Mouse (Mus musculus): ENCODE data around the gene Slc39a11. TPM values are rescaled to one million over a fixed set of nuclear protein-coding genes. Genes with fewer than 3 reads are reported as not detected.
A peak's percentile ranks its signal among the peaks of the same experiment; 100 is the strongest.

The Slc39a11 gene
- total and polyA plus RNA-seq, 2 experiments from 2014 or later: 40.4 to 62.5 TPM

DNA sequence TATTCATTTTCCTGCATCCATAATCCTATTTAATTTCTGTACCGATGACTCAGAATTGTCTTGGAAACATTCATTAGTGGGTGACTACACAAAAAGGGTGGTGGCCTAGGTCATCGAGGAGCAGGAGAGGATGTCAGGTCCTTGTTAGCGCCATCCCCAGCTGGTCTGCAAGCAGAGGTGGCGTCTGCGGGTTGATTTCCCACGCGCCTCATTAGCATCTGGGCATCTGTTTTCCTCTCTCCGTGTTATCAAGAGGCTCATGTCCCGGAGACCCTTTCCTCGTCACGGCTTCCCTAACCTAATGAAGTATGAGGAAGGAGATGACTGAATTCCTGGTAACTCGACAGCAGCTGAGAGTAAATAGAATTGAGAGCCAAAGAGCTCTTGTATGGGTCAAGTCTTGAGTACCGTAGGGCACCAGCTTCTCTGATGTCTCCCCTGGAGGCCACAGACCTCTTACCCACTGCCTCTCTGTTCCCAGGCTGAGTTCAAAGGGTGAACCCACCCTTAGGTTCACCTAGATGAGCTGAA lies 319.8 kb downstream of the Slc39a11 start:
- Histone ChIP-seq H3K9ac (replicated peaks; ENCODE audit: low read length, poor library complexity, severe bottlenecking) (no peak overlapping the region), H3K4me2 (ENCODE audit: low read depth, low read length, poor library complexity, severe bottlenecking) (no peak overlapping the region), H3K27me3 (ENCODE audit: insufficient read depth, low read length) (no peaks in the 10 kb centered on the region), H3K4me1 (ENCODE audit: insufficient read depth, low read length) (no peaks in the 10 kb centered on the region), H3K27ac (ENCODE audit: low read depth, low read length) (no peak overlapping the region), H3K36me3 (ENCODE audit: insufficient read depth, low read length) (no peaks in the 10 kb centered on the region), H3K4me3 (ENCODE audit: low read depth, low read length) (no peak overlapping the region), H3K9me3 (ENCODE audit: low read length) (no peaks in the 10 kb centered on the region)
- 66% methylated on average over 13 of the region's 13 CpGs for WGBS
- ATAC-seq (ENCODE audit: low FRiP score): no peak
- no peak for TF ChIP-seq CTCF (IDR thresholded peaks at IDR 0.05)
- no peak for DNase-seq (ENCODE audit: low spot score)

DNA sequence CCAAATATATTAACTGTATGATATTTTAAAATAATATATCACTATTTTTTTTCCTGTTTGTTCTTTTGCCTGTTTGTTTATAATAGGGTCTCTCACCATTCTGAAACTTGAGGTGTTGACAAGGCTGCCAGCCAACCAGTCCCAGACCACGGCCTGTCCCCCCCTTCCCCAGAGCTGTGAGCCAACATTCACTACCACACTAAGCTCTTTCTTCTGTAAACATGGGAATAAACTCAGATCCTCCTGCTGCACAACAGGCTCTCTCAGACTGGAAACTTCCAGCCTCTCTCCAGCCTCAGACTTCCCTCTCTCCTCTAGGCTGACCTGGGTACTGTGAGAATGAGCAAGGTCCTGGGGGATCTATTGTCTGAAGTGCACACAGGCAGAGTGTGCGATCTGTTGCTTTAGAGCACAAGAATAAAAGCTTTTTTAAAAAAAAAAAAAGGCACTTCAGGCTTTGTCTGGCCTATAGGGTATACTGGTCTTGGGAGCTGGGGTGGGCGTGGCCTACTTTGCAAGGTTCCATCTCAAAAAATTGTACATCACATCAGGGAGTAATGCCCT lies 322.3 kb downstream of the Slc39a11 start:
- no peak for ATAC-seq (ENCODE audit: low FRiP score)
- H3K36me3 ChIP-seq (ENCODE audit: insufficient read depth, low read length): no peaks in the 10 kb centered on the region
- no peak overlapping the region for H3K9ac ChIP-seq (replicated peaks; ENCODE audit: low read length, poor library complexity, severe bottlenecking)
- TF ChIP-seq CTCF (IDR thresholded peaks at IDR 0.05): no peak
- H3K4me1 ChIP-seq (ENCODE audit: insufficient read depth, low read length): no peaks in the 10 kb centered on the region
- H3K4me2 ChIP-seq (ENCODE audit: low read depth, low read length, poor library complexity, severe bottlenecking): no peak overlapping the region
- DNase-seq (ENCODE audit: low spot score): peak; percentile 40
- no peak overlapping the region for H3K4me3 ChIP-seq (ENCODE audit: low read depth, low read length)
- no peaks in the 10 kb centered on the region for H3K27me3 ChIP-seq (ENCODE audit: insufficient read depth, low read length)
- H3K9me3 ChIP-seq (ENCODE audit: low read length): no peaks in the 10 kb centered on the region
- WGBS: 47% methylated on average over 3 of the region's 3 CpGs
- H3K27ac ChIP-seq (ENCODE audit: low read depth, low read length): no peak overlapping the region

DNA sequence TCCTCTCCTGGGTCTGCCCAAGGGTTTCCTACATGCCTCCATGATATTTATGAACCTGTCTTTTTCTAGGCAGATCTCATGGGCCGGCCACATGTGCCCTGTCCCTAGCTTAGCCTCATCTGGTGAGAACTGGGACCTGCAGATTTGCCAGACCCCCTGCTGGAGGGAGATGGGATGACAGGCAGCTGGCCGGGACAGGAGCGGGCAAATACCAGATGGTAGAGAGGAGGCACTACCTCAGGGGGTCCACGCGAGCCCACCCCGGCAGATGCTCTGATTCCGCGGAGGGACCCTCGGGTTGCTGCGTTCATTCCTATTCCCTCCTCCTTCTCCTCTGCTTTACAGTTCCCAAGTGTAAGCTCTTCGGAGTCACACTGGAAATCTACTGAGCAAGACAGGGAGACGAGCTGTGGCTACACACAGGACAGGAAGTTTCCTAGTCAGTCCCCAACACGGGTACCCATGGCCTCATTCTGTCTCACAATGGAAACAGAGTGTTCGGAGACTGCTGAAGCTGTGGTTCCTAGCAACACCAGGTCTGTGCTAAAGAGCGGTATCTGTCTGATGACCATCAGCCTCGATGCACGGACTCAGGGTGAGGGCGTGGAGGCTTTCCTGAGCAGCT lies 323.4 kb downstream of the Slc39a11 start:
- Histone ChIP-seq H3K36me3 (ENCODE audit: insufficient read depth, low read length) (no peaks in the 10 kb centered on the region), H3K9ac (replicated peaks; ENCODE audit: low read length, poor library complexity, severe bottlenecking) (no peak overlapping the region), H3K4me1 (ENCODE audit: insufficient read depth, low read length) (no peaks in the 10 kb centered on the region), H3K9me3 (ENCODE audit: low read length) (no peaks in the 10 kb centered on the region), H3K4me3 (ENCODE audit: low read depth, low read length) (no peak overlapping the region), H3K27me3 (ENCODE audit: insufficient read depth, low read length) (no peaks in the 10 kb centered on the region), H3K27ac (ENCODE audit: low read depth, low read length) (no peak overlapping the region), H3K4me2 (ENCODE audit: low read depth, low read length, poor library complexity, severe bottlenecking) (peak overlapping the region; percentile 35)
- WGBS: 20% methylated on average over 17 of the region's 18 CpGs
- TF ChIP-seq CTCF (IDR thresholded peaks at IDR 0.05): peak; percentile 80
- ATAC-seq (ENCODE audit: low FRiP score) (peak; percentile 52; the same call in 1 of the 2 replicates), DNase-seq (ENCODE audit: low spot score) (peak; percentile 71)

DNA sequence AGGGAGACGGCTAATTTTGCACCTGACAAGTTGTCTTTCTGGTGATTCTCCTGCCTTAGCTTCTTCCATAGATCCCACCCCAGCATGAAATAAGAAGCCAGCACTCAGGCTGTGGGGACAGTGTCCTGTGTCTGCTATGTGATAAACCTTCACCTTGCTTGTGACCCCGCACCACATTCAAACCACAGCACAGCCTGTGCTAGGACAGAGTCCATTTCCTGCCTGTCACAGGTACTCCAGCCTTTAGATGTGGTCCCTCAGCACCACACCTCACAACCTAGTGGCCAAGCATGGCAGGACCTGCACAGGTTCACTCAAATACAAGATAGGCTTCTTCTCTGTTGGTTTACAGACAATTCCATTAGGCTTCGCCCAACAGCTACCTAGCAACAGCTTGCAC lies 328.3 kb downstream of the Slc39a11 start:
- H3K9me3 ChIP-seq (ENCODE audit: low read length): no peaks in the 10 kb centered on the region
- 97% methylated on average over 3 of the region's 3 CpGs for WGBS
- no peak overlapping the region for H3K4me2 ChIP-seq (ENCODE audit: low read depth, low read length, poor library complexity, severe bottlenecking)
- TF ChIP-seq CTCF (IDR thresholded peaks at IDR 0.05): no peak
- DNase-seq (ENCODE audit: low spot score) (no peak), ATAC-seq (ENCODE audit: low FRiP score) (no peak)
- H3K27ac ChIP-seq (ENCODE audit: low read depth, low read length): no peak overlapping the region
- no peaks in the 10 kb centered on the region for H3K27me3 ChIP-seq (ENCODE audit: insufficient read depth, low read length)
- H3K9ac ChIP-seq (replicated peaks; ENCODE audit: low read length, poor library complexity, severe bottlenecking): no peak overlapping the region
- H3K4me3 ChIP-seq (ENCODE audit: low read depth, low read length): no peak overlapping the region
- H3K4me1 ChIP-seq (ENCODE audit: insufficient read depth, low read length): no peaks in the 10 kb centered on the region
- H3K36me3 ChIP-seq (ENCODE audit: insufficient read depth, low read length): no peaks in the 10 kb centered on the region

DNA sequence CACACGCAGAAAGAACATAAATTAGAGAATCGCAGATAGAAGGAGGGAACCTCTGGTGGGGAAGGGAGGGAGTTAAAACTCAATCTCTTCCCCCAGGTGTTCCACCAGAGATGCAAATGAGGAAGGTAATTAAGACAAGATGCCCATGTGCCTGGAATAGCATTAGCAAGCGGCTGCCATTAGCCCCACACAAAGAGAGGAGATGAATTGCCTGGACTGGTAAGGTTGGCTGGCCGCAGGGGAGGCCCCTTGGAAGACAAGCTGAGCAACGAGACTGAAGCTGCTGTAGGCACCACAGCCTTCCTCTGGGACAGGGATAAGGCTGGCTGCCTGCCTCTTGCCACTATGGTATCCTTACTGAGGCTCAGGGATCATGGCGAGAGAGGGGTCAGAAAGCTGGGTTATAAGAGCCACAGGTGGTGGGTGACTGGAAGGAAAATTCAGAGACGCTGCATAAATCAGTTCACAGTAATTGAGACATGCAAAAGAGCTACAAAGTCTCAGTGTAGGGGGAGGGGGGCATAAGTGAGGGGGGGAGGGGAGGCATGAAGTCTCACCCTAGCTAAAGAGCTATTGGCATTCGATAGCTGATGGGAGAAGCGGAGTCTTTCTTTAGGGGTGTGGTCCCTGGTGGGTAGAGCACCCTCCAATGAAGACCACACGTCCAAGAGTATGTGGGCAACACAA lies 340.5 kb downstream of the Slc39a11 start:
- no peak for DNase-seq (ENCODE audit: low spot score)
- WGBS: 54% methylated on average over 10 of the region's 10 CpGs

More for the DNA sequence above, 340.5 kb downstream of the Slc39a11 start:
- Histone ChIP-seq H3K4me3 (ENCODE audit: low read depth, low read length) (no peak overlapping the region), H3K9me3 (ENCODE audit: low read length) (0 out of 2 replicates have a peak, but pooled peaks cover 3% of the 10 kb centered on the region), H3K4me1 (ENCODE audit: insufficient read depth, low read length) (no peaks in the 10 kb centered on the region), H3K4me2 (ENCODE audit: low read depth, low read length, poor library complexity, severe bottlenecking) (no peak overlapping the region), H3K9ac (replicated peaks; ENCODE audit: low read length, poor library complexity, severe bottlenecking) (no peak overlapping the region), H3K27ac (ENCODE audit: low read depth, low read length) (no peak overlapping the region), H3K36me3 (ENCODE audit: insufficient read depth, low read length) (no peaks in the 10 kb centered on the region), H3K27me3 (ENCODE audit: insufficient read depth, low read length) (no peaks in the 10 kb centered on the region)
- ATAC-seq (ENCODE audit: low FRiP score): no peak
- TF ChIP-seq CTCF (IDR thresholded peaks at IDR 0.05): no peak

Measured in midbrain, postnatal 0 days (tissue).